Mouse (Mus musculus) midbrain, embryonic 10.5 days (tissue): ENCODE measurements around the gene Zfp710. TPM values are rescaled to one million over a fixed set of nuclear protein-coding genes. Genes with fewer than 3 reads are reported as not detected.
A peak's percentile ranks its signal among the peaks of the same experiment; 100 is the strongest.

ENCODE experiments used
- DNase-seq: peaks from one replicate; pipeline ENCODE4 v3.0.0-alpha.2; 2017; ENCODE audit warnings: low spot score
- H3K27ac ChIP-seq: fragments of 300-500 bp; sonication (generic); replicated peaks from 2 replicates; pipeline ENCODE4 v1.5.1; 2016; ENCODE audit warnings: mild to moderate bottlenecking
- H3K27me3 ChIP-seq: fragments of 300-500 bp; sonication (generic); 2 replicates; pipeline ENCODE4 v1.6.1; 2016; ENCODE audit warnings: low read depth, mild to moderate bottlenecking; ENCODE audit not compliant: poor library complexity, severe bottlenecking
- H3K36me3 ChIP-seq: fragments of 300-500 bp; sonication (generic); 2 replicates; pipeline ENCODE4 v1.6.1; 2016; ENCODE audit warnings: mild to moderate bottlenecking, moderate library complexity
- H3K4me1 ChIP-seq: fragments of 300-500 bp; sonication (generic); 2 replicates; pipeline ENCODE4 v1.6.1; 2016
- H3K4me3 ChIP-seq: fragments of 300-500 bp; sonication (generic); 2 replicates; pipeline ENCODE4 v1.5.1; 2016; ENCODE audit warnings: mild to moderate bottlenecking, moderate library complexity
- H3K9me3 ChIP-seq: fragments of 300-500 bp; sonication (generic); replicated peaks from 2 replicates; pipeline ENCODE4 v1.6.1; 2016; ENCODE audit warnings: mild to moderate bottlenecking
- WGBS: fragments of 180-500 bp; shearing (Covaris S2); methylation state at CpG from one replicate; pipeline ENCODE4 v1.1.7; 2016; 5-methylcytosine and 5-hydroxymethylcytosine counted together
- polyA plus RNA-seq: library from polyadenylated mRNA; unstranded; fragments of >200 nt; fragmentation: Nextera tagmentation; extraction: Ambion mirVana; gene quantifications from 2 replicates; pipeline ENCODE4 v1.2.1, GENCODE M21; 2016

The Zfp710 gene
- polyA plus RNA-seq, 1 experiment from 2014 or later: 34.2 TPM

DNA sequence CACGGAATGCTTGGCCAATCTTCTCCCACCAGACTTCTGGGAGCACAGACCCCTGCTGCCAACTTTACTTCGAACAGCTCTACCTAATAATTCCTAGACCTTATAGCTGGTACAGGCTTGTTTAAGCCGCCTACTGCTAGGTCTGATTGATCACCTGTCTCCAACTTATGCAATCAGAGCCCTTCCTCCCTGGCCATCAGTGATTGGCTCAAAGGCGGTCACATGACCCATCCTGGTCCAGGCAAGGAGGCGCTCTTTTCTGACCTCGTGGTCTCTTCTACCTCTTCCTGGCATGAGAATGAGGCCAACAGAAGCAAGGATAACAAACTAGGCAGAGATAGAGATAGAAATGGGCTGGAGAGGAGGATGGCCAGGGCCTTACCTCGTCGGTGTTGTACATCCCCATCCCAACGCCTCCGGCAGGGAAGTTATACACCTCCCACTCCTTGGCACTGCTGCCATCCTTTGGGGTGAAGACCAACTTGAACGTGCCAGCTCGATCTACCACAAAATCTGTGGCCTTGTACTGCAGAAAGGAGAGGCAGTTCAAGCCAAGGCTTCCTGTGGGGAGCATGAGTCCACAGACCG lies 73.9 kb downstream of the Zfp710 start:
- WGBS: 95% methylated on average over 13 of the region's 13 CpGs
- no peaks in the 10 kb centered on the region for H3K4me1 ChIP-seq
- no peak overlapping the region for H3K4me3 ChIP-seq
- peaks cover 100% of the 10 kb centered on the region for H3K36me3 ChIP-seq
- no peaks in the 10 kb centered on the region for H3K27me3 ChIP-seq
- no peak for DNase-seq
- no peak overlapping the region for H3K27ac ChIP-seq
- no peaks in the 10 kb centered on the region for H3K9me3 ChIP-seq

DNA sequence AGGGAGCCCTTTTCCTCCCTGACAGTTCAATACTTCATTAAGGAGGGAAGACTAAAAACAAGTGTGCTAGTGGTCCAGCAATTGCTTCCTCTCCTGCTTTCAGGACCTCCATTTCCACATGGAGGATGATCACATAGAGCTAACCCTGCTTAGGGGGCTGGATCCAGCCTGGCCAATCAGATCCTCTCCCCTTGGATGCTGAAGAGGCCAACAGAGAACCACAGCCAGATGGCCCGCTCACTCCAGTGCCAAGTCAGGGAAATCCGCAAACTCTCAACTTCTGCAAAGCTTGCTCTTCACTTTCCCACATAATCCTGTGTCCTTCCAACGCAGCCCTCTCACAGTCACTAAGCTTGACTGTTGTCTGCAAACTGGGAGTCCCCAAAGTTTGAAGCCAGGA lies 78.7 kb downstream of the Zfp710 start:
- H3K27me3 ChIP-seq: no peaks in the 10 kb centered on the region
- H3K27ac ChIP-seq: no peak overlapping the region
- WGBS: 94% methylated on average over 3 of the region's 3 CpGs
- 0 out of 2 replicates have a peak, but pooled peaks cover 3% of the 10 kb centered on the region for H3K9me3 ChIP-seq
- no peak overlapping the region for H3K4me3 ChIP-seq
- DNase-seq: no peak
- peaks cover 82% of the 10 kb centered on the region for H3K36me3 ChIP-seq
- H3K4me1 ChIP-seq: no peaks in the 10 kb centered on the region

DNA sequence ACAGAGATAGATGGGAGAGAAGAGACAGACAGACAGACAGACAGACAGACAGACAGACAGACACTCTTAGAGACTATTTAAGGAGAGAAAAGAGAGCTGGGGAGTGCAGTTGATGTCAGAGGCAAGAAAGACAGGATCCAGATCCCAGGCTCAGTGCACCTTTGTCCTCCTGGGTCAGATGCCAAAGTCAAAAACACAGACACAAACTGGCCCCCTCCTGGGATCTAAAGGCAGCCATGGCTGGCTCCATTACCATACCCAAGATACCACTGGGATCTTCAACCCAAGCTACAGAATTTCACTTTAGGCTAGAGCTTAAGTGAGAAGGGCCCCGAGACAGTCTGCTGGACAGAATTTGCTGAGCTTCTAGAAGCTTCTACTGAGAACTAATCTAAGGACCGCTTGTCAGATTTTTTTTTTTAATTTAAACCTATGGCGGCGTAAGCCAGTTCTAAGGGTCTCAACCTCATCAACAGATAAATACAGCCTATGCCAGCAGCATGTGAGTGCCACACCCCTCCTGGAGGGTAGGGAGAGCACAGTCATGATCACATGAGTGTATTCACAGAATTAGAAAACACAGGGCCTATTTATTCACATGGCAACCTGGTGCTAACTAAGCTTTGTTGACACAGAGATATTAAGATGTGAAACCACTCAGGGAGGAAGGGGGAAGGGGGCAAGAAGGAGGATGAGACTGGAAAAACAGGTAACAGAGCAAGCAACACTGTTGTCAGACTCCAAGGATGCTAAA lies 81.2 kb downstream of the Zfp710 start:
- Histone ChIP-seq H3K4me3 (no peak overlapping the region), H3K27me3 (no peaks in the 10 kb centered on the region), H3K27ac (no peak overlapping the region), H3K4me1 (peaks cover 6% of the 10 kb centered on the region; the same call in 1 of the 2 replicates), H3K36me3 (peaks cover 81% of the 10 kb centered on the region), H3K9me3 (0 out of 2 replicates have a peak, but pooled peaks cover 3% of the 10 kb centered on the region)
- no peak for DNase-seq
- WGBS: 90% methylated on average over 4 of the region's 4 CpGs

DNA sequence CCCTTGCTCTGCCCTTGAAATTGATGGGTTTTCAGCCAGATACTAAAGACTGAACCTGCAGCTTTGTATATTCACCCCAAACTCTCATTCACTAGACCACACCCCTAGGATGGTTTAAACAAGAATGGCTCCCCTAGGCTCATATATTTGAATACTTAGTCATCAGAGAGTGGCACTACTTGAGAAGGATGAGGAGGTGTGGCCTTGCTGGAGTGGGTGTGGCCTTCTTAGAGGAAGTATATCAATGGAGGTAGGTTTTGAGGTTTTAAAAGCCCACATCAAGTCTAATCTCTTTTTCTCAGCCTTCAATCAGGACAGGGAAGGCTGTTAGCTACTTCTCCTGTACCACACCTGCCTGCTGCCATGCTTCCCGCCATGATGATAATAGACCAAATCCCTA lies 81.8 kb downstream of the Zfp710 start:
- WGBS: 88% methylated on average over 1 of the region's 1 CpGs
- Histone ChIP-seq H3K36me3 (peaks cover 81% of the 10 kb centered on the region), H3K4me3 (no peak overlapping the region), H3K27ac (no peak overlapping the region), H3K9me3 (0 out of 2 replicates have a peak, but pooled peaks cover 3% of the 10 kb centered on the region), H3K27me3 (no peaks in the 10 kb centered on the region), H3K4me1 (peaks cover 12% of the 10 kb centered on the region)
- DNase-seq: no peak

DNA sequence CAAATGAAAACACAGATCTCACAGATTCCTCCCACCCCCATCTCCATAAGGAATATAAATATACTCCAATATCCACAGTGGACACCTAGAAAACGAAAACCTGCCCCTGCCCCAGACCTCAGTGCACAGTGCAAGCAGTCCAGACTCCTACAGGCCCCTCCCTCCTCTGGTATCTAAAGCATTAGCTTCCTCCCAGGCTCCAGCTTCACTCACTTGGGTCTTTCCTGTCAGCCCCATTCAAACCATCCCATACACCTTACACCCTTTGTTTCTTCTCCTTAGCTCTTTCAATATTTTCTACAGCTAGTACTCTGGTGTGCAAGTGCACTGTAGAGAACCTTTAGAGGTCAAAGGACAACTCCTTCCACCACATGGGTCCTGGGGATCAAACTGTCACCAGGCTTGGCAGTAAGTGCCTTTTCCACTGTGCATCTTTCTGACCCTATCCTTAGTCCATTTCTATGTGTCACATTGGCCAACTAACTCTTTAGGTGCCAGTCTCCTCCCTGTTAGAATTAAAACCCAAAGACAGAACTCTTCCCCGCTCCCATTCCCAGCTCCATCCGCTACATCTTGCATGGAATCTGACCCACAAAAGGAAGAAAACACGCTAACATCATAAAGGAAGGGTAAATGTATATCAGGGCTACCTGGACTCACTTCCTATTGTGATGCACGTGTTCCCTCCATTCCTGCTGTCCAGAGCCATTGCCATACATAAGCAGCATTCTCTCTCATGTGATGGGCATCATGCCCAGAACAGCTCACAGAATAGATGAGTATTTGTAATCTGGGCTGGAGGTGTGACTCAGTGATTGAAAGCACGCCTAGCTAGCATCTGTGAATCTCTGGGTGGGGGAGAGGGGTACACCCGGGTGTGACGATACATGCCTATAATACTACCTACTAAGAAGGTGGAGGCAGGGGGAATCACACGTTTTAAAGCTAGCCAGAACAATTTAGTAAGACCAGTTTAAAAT lies 86.7 kb downstream of the Zfp710 start:
- H3K27ac ChIP-seq: no peak overlapping the region
- H3K9me3 ChIP-seq: 0 out of 2 replicates have a peak, but pooled peaks cover 3% of the 10 kb centered on the region
- no peak overlapping the region for H3K4me3 ChIP-seq
- DNase-seq: no peak
- 93% methylated on average over 9 of the region's 9 CpGs for WGBS
- peaks cover 54% of the 10 kb centered on the region for H3K4me1 ChIP-seq
- H3K27me3 ChIP-seq: peaks cover 2% of the 10 kb centered on the region; the same call in 1 of the 2 replicates
- peaks cover 59% of the 10 kb centered on the region for H3K36me3 ChIP-seq

DNA sequence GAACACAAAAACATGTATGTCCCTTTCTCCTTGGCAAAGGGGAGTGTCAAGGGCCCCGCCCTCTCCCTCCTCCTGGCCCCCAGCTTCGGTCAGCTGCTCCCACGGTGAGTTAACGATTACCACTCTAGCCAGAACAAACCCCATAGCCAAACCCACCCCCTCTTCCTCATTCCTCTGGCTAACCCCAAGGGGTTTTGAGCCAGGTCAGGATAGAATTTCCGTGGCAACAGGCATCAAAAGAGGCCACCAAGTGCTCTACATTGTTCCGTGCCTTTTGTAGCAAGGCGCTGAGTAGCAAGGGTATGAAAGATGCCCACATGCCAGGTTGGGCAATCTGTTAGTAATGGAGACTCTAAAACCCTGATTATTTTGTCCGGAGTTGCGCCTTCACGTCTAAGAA lies 89.4 kb downstream of the Zfp710 start:
- H3K4me1 ChIP-seq: peaks cover 54% of the 10 kb centered on the region

DNA sequence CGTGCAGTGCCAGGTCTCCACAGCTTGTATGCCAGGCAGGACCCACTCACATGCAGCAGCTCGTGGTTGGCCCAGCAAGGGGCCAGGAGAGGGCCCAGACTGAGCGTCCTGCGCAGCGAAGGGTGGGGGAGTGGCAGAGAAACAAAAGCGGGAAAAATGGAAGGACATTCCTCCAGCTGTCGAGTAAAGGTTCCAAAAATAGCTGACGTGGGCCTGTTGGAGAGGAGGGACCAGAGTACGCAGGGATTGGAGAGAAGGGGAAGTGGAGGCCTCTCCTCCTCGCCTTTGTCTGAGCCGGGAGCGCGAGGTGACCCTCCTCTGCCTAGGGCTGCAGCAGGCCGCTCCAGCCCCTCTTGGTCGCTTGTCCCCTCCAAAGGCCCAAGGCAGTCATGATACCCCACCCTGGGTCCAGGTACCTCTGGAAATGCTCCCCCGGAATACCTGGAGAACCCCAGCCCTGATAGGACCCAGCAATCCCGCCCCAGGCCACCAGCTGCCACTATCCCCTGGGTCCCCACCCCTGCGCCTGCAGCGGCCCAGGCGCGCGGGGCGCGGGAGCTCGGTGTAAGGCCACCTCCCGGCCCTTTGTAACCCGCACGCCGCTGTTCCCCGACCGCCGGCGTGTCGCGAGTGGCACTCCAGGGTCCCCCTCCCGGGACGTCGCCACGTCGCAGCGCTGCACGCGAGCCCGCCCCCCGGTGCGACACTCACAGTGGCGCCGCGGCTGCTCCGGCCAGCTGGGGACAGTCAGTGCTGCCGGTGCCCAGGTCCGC lies 90.0 kb downstream of the Zfp710 start:
- Histone ChIP-seq H3K4me1 (peaks cover 52% of the 10 kb centered on the region), H3K4me3 (peak overlapping the region; percentile 80), H3K9me3 (no peaks in the 10 kb centered on the region), H3K27ac (peak overlapping the region; percentile 95), H3K36me3 (peaks cover 26% of the 10 kb centered on the region), H3K27me3 (peaks cover 6% of the 10 kb centered on the region; the same call in 1 of the 2 replicates)
- WGBS: under 1% methylated on average over 52 of the region's 52 CpGs
- peak; percentile 80 for DNase-seq

More for the DNA sequence above, 89.4 kb downstream of the Zfp710 start:
- peaks cover 6% of the 10 kb centered on the region; the same call in 1 of the 2 replicates for H3K27me3 ChIP-seq
- peak overlapping the region; percentile 95 for H3K27ac ChIP-seq
- WGBS: 12% methylated on average over 10 of the region's 10 CpGs
- peak; percentile 43 for DNase-seq
- H3K9me3 ChIP-seq: no peaks in the 10 kb centered on the region
- H3K4me3 ChIP-seq: peak overlapping the region; percentile 80
- H3K36me3 ChIP-seq: peaks cover 33% of the 10 kb centered on the region

DNA sequence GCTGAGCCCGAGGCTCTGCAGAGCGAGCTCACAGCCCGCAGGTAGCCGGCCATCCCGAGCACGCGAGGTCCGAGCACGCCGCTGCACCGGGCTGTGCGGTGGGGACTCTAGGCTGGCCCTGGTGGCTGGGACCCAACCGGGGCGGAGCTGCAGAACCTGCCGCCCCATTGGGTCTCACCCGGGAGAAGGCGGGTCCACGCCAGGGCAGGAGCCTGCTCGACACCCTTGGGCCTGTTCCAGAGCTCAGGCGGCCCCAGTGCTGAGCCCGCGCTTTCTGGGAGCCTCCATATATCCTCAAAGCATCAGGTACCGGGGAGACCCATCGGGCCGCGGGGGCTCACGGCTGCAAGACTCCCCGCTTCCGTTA lies 90.6 kb downstream of the Zfp710 start, which contains the start of gene Idh2:
Gene Idh2 (minus strand): TSS at position 169 of the 367 bp plus-strand sequence.
- under 1% methylated on average over 29 of the region's 29 CpGs for WGBS
- peaks cover 49% of the 10 kb centered on the region for H3K4me1 ChIP-seq
- peaks cover 22% of the 10 kb centered on the region for H3K36me3 ChIP-seq
- peak within 1 kb of the TSS; percentile 80 for H3K4me3 ChIP-seq
- peak within 1 kb of the TSS; percentile 95 for H3K27ac ChIP-seq
- peaks cover 6% of the 10 kb centered on the region; the same call in 1 of the 2 replicates for H3K27me3 ChIP-seq
- peak; percentile 90 for DNase-seq
- H3K9me3 ChIP-seq: no peaks in the 10 kb centered on the region

DNA sequence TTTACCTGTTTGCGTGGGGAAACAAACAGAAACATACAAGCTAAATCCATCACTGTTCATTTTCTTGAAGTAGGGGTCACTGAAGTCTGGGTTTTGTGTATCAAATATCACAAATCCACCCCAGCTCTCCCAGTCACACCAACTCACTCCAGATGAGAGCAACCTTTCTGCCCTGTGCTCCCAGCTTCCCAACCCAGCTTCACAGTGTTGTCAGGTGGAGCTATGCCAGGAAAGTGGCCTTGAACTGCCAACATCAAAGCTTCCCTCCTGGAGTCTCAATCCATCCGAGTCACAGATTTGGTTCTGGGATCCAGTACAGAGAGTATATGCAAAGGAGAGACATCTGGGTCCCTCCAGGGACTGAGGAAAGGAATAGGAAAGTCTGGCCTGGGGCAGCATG lies 91.5 kb downstream of the Zfp710 start:
- H3K4me3 ChIP-seq: peak overlapping the region; percentile 80

DNA sequence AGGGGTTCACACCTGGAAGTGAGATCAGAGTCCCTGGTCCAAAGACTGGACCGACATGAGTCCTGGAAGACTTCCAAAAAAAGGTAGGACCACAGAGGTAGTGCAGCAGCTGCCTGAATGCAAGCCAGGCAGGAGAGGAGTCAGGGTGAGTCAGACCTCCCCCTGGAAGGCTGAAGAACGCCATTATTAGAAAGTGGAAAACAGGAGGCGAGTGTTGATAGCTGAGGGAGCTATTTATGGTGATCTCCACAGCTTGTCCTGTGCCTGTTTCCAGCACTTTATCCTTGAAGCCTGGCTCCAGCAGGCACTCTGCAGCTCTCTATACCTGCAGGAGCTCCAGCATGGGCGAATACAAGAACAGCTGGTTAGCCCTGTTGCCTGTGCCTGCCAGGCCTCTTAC lies 94.6 kb downstream of the Zfp710 start:
- no peaks in the 10 kb centered on the region for H3K36me3 ChIP-seq
- H3K4me3 ChIP-seq: no peak overlapping the region
- no peak overlapping the region for H3K27ac ChIP-seq
- WGBS: 77% methylated on average over 4 of the region's 4 CpGs
- H3K4me1 ChIP-seq: peaks cover 20% of the 10 kb centered on the region
- DNase-seq: no peak
- H3K27me3 ChIP-seq: peaks cover 6% of the 10 kb centered on the region; the same call in 1 of the 2 replicates
- H3K9me3 ChIP-seq: no peaks in the 10 kb centered on the region

More for the DNA sequence above, 91.5 kb downstream of the Zfp710 start:
- Histone ChIP-seq H3K4me1 (peaks cover 44% of the 10 kb centered on the region), H3K27me3 (peaks cover 6% of the 10 kb centered on the region; the same call in 1 of the 2 replicates), H3K36me3 (peaks cover 12% of the 10 kb centered on the region), H3K27ac (no peak overlapping the region), H3K9me3 (no peaks in the 10 kb centered on the region)
- DNase-seq: no peak
- WGBS: 82% methylated on average over 2 of the region's 2 CpGs

DNA sequence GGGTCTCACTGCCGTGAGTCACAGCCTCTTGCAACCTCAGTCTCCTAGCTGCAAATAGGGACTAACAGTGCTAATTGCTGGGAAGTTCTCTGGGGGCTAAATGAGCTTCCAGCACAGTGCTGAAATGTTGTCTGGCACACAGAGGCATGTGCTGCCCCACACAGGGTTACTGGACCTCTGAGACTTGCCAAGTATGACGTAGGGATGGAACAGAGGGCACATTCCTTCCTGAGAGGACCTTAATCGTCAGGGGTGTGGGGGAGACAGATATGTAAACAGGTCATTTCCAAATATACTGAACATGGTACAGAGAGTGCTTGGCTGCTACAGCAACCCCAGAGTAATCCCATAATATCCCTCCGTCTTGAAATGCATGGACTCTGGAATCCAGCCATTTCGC lies 96.5 kb downstream of the Zfp710 start:
- H3K36me3 ChIP-seq: no peaks in the 10 kb centered on the region

More for the DNA sequence above, 96.5 kb downstream of the Zfp710 start:
- H3K27me3 ChIP-seq: peaks cover 6% of the 10 kb centered on the region; the same call in 1 of the 2 replicates
- H3K4me1 ChIP-seq: peaks cover 4% of the 10 kb centered on the region; the same call in 1 of the 2 replicates
- no peak for DNase-seq
- no peaks in the 10 kb centered on the region for H3K9me3 ChIP-seq
- no peak overlapping the region for H3K27ac ChIP-seq
- H3K4me3 ChIP-seq: no peak overlapping the region
- WGBS: 83% methylated on average over 5 of the region's 5 CpGs
